Mouse (Mus musculus): ENCODE measurements around the gene Cd47. TPM values are rescaled to one million over a fixed set of nuclear protein-coding genes. Genes with fewer than 3 reads are reported as not detected.

The Cd47 gene
- polyA plus RNA-seq, 1 experiment = 124 TPM

- H3K4me1 ChIP-seq (ENCODE audit: control insufficient read depth, insufficient read depth, low read length) = peaks cover 8% of the 10 kb centered on the region
- TF ChIP-seq POLR2A (IDR thresholded peaks at IDR 0.05; ENCODE audit: low read depth, low read length) = no peak
- TF ChIP-seq CTCF (IDR thresholded peaks at IDR 0.05; ENCODE audit: borderline replicate concordance, insufficient read depth, low read length) = no peak
- H3K27ac ChIP-seq (ENCODE audit: insufficient read depth, low read length) = peak overlapping the region; percentile 94
- no peak overlapping the region for H3K4me3 ChIP-seq (ENCODE audit: insufficient read depth, low read length)
Measured at GRCm38 (mm10) chr16:49858907-49859853, 58.8 kb downstream of the Cd47 start.

GRCm38 (mm10) chr16:49861986-49862385 lies 61.7 kb downstream of the Cd47 start:
- H3K4me1 ChIP-seq (ENCODE audit: control insufficient read depth, insufficient read depth, low read length) = peaks cover 8% of the 10 kb centered on the region
- no peak for TF ChIP-seq CTCF (IDR thresholded peaks at IDR 0.05; ENCODE audit: borderline replicate concordance, insufficient read depth, low read length)
- no peak for TF ChIP-seq POLR2A (IDR thresholded peaks at IDR 0.05; ENCODE audit: low read depth, low read length)
- H3K27ac ChIP-seq (ENCODE audit: insufficient read depth, low read length) = no peak overlapping the region

GRCm38 (mm10) chr16:49866617-49867016 lies 66.3 kb downstream of the Cd47 start:
- no peak overlapping the region for H3K4me3 ChIP-seq (ENCODE audit: insufficient read depth, low read length)
- no peaks in the 10 kb centered on the region for H3K4me1 ChIP-seq (ENCODE audit: control insufficient read depth, insufficient read depth, low read length)
- TF ChIP-seq CTCF (IDR thresholded peaks at IDR 0.05; ENCODE audit: borderline replicate concordance, insufficient read depth, low read length) = no peak
- TF ChIP-seq POLR2A (IDR thresholded peaks at IDR 0.05; ENCODE audit: low read depth, low read length) = no peak
- H3K27ac ChIP-seq (ENCODE audit: insufficient read depth, low read length) = no peak overlapping the region

More at GRCm38 (mm10) chr16:49861986-49862385, 61.7 kb downstream of the Cd47 start:
- H3K4me3 ChIP-seq (ENCODE audit: insufficient read depth, low read length) = no peak overlapping the region

GRCm38 (mm10) chr16:49868278-49868677 lies 67.9 kb downstream of the Cd47 start:
- Histone ChIP-seq H3K27ac (ENCODE audit: insufficient read depth, low read length) (no peak overlapping the region), H3K4me3 (ENCODE audit: insufficient read depth, low read length) (no peak overlapping the region), H3K4me1 (ENCODE audit: control insufficient read depth, insufficient read depth, low read length) (no peaks in the 10 kb centered on the region)
- TF ChIP-seq CTCF (IDR thresholded peaks at IDR 0.05; ENCODE audit: borderline replicate concordance, insufficient read depth, low read length) (no peak), POLR2A (IDR thresholded peaks at IDR 0.05; ENCODE audit: low read depth, low read length) (no peak)

GRCm38 (mm10) chr16:49873918-49874317 lies 73.6 kb downstream of the Cd47 start:
- Histone ChIP-seq H3K27ac (ENCODE audit: insufficient read depth, low read length) (no peak overlapping the region), H3K4me1 (ENCODE audit: control insufficient read depth, insufficient read depth, low read length) (no peaks in the 10 kb centered on the region), H3K4me3 (ENCODE audit: insufficient read depth, low read length) (no peak overlapping the region)
- no peak for TF ChIP-seq POLR2A (IDR thresholded peaks at IDR 0.05; ENCODE audit: low read depth, low read length)

GRCm38 (mm10) chr16:49874546-49874945 lies 74.2 kb downstream of the Cd47 start:
- TF ChIP-seq CTCF (IDR thresholded peaks at IDR 0.05; ENCODE audit: borderline replicate concordance, insufficient read depth, low read length) = no peak
- TF ChIP-seq POLR2A (IDR thresholded peaks at IDR 0.05; ENCODE audit: low read depth, low read length) = no peak
- no peak overlapping the region for H3K27ac ChIP-seq (ENCODE audit: insufficient read depth, low read length)
- H3K4me1 ChIP-seq (ENCODE audit: control insufficient read depth, insufficient read depth, low read length) = no peaks in the 10 kb centered on the region
- no peak overlapping the region for H3K4me3 ChIP-seq (ENCODE audit: insufficient read depth, low read length)

- H3K4me1 ChIP-seq (ENCODE audit: control insufficient read depth, insufficient read depth, low read length) = no peaks in the 10 kb centered on the region
- TF ChIP-seq POLR2A (IDR thresholded peaks at IDR 0.05; ENCODE audit: low read depth, low read length) = no peak
- TF ChIP-seq CTCF (IDR thresholded peaks at IDR 0.05; ENCODE audit: borderline replicate concordance, insufficient read depth, low read length) = no peak
Measured at GRCm38 (mm10) chr16:49876291-49877030, 76.1 kb downstream of the Cd47 start.

GRCm38 (mm10) chr16:49877243-49877642 lies 76.9 kb downstream of the Cd47 start:
- no peak overlapping the region for H3K27ac ChIP-seq (ENCODE audit: insufficient read depth, low read length)
- no peaks in the 10 kb centered on the region for H3K4me1 ChIP-seq (ENCODE audit: control insufficient read depth, insufficient read depth, low read length)
- H3K4me3 ChIP-seq (ENCODE audit: insufficient read depth, low read length) = no peak overlapping the region
- TF ChIP-seq POLR2A (IDR thresholded peaks at IDR 0.05; ENCODE audit: low read depth, low read length) (no peak), CTCF (IDR thresholded peaks at IDR 0.05; ENCODE audit: borderline replicate concordance, insufficient read depth, low read length) (no peak)

More at GRCm38 (mm10) chr16:49876291-49877030, 76.1 kb downstream of the Cd47 start:
- Histone ChIP-seq H3K27ac (ENCODE audit: insufficient read depth, low read length) (no peak overlapping the region), H3K4me3 (ENCODE audit: insufficient read depth, low read length) (no peak overlapping the region)

- Histone ChIP-seq H3K4me1 (ENCODE audit: control insufficient read depth, insufficient read depth, low read length) (no peaks in the 10 kb centered on the region), H3K27ac (ENCODE audit: insufficient read depth, low read length) (no peak overlapping the region), H3K4me3 (ENCODE audit: insufficient read depth, low read length) (no peak overlapping the region)
- no peak for TF ChIP-seq POLR2A (IDR thresholded peaks at IDR 0.05; ENCODE audit: low read depth, low read length)
- TF ChIP-seq CTCF (IDR thresholded peaks at IDR 0.05; ENCODE audit: borderline replicate concordance, insufficient read depth, low read length) = no peak
Measured at GRCm38 (mm10) chr16:49878051-49878450, 77.7 kb downstream of the Cd47 start.
